Mouse (Mus musculus): ENCODE results near the gene S1pr5. TPM values are rescaled to one million over a fixed set of nuclear protein-coding genes. Genes with fewer than 3 reads are reported as not detected.

Gene S1pr5
- polyA plus RNA-seq, 1 experiment from 2014 or later: 0.19 TPM

- H3K27ac ChIP-seq (ENCODE audit: low read depth, low read length): no peak overlapping the region
- H3K9me3 ChIP-seq (ENCODE audit: control insufficient read depth, low read length): no peaks in the 10 kb centered on the region
- H3K4me1 ChIP-seq (ENCODE audit: control insufficient read depth, insufficient read depth, low read length): peaks cover 22% of the 10 kb centered on the region; the same call in 1 of the 2 replicates
- ATAC-seq (ENCODE audit: low FRiP score, low TSS enrichment): no peak
- H3K9ac ChIP-seq (ENCODE audit: low read depth, low read length): no peak overlapping the region
- no peak overlapping the region for H3K4me2 ChIP-seq (replicated peaks; ENCODE audit: low read depth, low read length)
- 86% methylated on average over 4 of the region's 4 CpGs for WGBS
- no peaks in the 10 kb centered on the region for H3K36me3 ChIP-seq (ENCODE audit: control insufficient read depth, insufficient read depth, low read length)
- no peaks in the 10 kb centered on the region for H3K27me3 ChIP-seq (ENCODE audit: control insufficient read depth, insufficient read depth, low read length)
- no peak overlapping the region for H3K4me3 ChIP-seq (ENCODE audit: low read length)
Measured at GRCm38 (mm10) chr9:21194787-21195493, 53.3 kb downstream of the S1pr5 start.

GRCm38 (mm10) chr9:21193786-21194185, 54.5 kb downstream of the S1pr5 start:
- H3K4me2 ChIP-seq (replicated peaks; ENCODE audit: low read depth, low read length): no peak overlapping the region
- no peaks in the 10 kb centered on the region for H3K36me3 ChIP-seq (ENCODE audit: control insufficient read depth, insufficient read depth, low read length)
- no peak for ATAC-seq (ENCODE audit: low FRiP score, low TSS enrichment)
- H3K4me1 ChIP-seq (ENCODE audit: control insufficient read depth, insufficient read depth, low read length): peaks cover 22% of the 10 kb centered on the region; the same call in 1 of the 2 replicates
- no peak overlapping the region for H3K9ac ChIP-seq (ENCODE audit: low read depth, low read length)
- H3K4me3 ChIP-seq (ENCODE audit: low read length): no peak overlapping the region
- no peak overlapping the region for H3K27ac ChIP-seq (ENCODE audit: low read depth, low read length)
- 78% methylated on average over 3 of the region's 3 CpGs for WGBS
- H3K27me3 ChIP-seq (ENCODE audit: control insufficient read depth, insufficient read depth, low read length): no peaks in the 10 kb centered on the region
- no peaks in the 10 kb centered on the region for H3K9me3 ChIP-seq (ENCODE audit: control insufficient read depth, low read length)

Other genes with a start within 250 kb of the S1pr5 start
- 145 and 146 TPM in 2 replicates for gene Mrpl4, start 245.7 kb downstream of the S1pr5 start, polyA plus RNA-seq (2014; fragmentation: Nextera tagmentation; extraction: Ambion mirVana)
- gene Icam1, start 232.5 kb downstream of the S1pr5 start, polyA plus RNA-seq (2014; fragmentation: Nextera tagmentation; extraction: Ambion mirVana): 7.1 and 10.3 TPM in 2 replicates
- gene Icam4, start 219.1 kb downstream of the S1pr5 start, polyA plus RNA-seq (2014; fragmentation: Nextera tagmentation; extraction: Ambion mirVana): 0.45 and 0.49 TPM in 2 replicates
- gene Icam5, start 216.4 kb downstream of the S1pr5 start, polyA plus RNA-seq (2014; fragmentation: Nextera tagmentation; extraction: Ambion mirVana): 0.20 TPM in 1 of 2 replicates, not detected in the other
- gene Zglp1, start 181.3 kb downstream of the S1pr5 start, polyA plus RNA-seq (2014; fragmentation: Nextera tagmentation; extraction: Ambion mirVana): 2.1 TPM in 1 of 2 replicates, not detected in the other
- 0.64 and 0.90 TPM in 2 replicates for gene Gm49373, start 175.3 kb downstream of the S1pr5 start, polyA plus RNA-seq (2014; fragmentation: Nextera tagmentation; extraction: Ambion mirVana)
- 62.6 and 82.3 TPM in 2 replicates for gene Fdx1l, start 174.8 kb downstream of the S1pr5 start, polyA plus RNA-seq (2014; fragmentation: Nextera tagmentation; extraction: Ambion mirVana)
- 2.8 and 3.1 TPM in 2 replicates for gene Gm38431, start 156.4 kb downstream of the S1pr5 start, polyA plus RNA-seq (2014; fragmentation: Nextera tagmentation; extraction: Ambion mirVana)
- gene Raver1, start 156.4 kb downstream of the S1pr5 start, polyA plus RNA-seq (2014; fragmentation: Nextera tagmentation; extraction: Ambion mirVana): 70.6 and 96.0 TPM in 2 replicates
- gene Tyk2, start 117.2 kb downstream of the S1pr5 start, polyA plus RNA-seq (2014; fragmentation: Nextera tagmentation; extraction: Ambion mirVana): 5.6 and 8.7 TPM in 2 replicates
- 366 and 377 TPM in 2 replicates for gene Cdc37, start 98.5 kb downstream of the S1pr5 start, polyA plus RNA-seq (2014; fragmentation: Nextera tagmentation; extraction: Ambion mirVana)
- gene Pde4a, start 82.7 kb downstream of the S1pr5 start, polyA plus RNA-seq (2014; fragmentation: Nextera tagmentation; extraction: Ambion mirVana): 13.7 and 14.0 TPM in 2 replicates
- gene Keap1, start 9.1 kb downstream of the S1pr5 start, polyA plus RNA-seq (2014; fragmentation: Nextera tagmentation; extraction: Ambion mirVana): 26.8 and 34.2 TPM in 2 replicates
- gene Atg4d, start 16.9 kb upstream of the S1pr5 start, polyA plus RNA-seq (2014; fragmentation: Nextera tagmentation; extraction: Ambion mirVana): 35.5 and 43.7 TPM in 2 replicates
- gene Kri1, start 39.5 kb upstream of the S1pr5 start, polyA plus RNA-seq (2014; fragmentation: Nextera tagmentation; extraction: Ambion mirVana): 15.3 and 18.6 TPM in 2 replicates
- 45.3 and 56.2 TPM in 2 replicates for gene Cdkn2d, start 43.0 kb upstream of the S1pr5 start, polyA plus RNA-seq (2014; fragmentation: Nextera tagmentation; extraction: Ambion mirVana)
- 33.7 and 36.0 TPM in 2 replicates for gene Ap1m2, start 63.9 kb upstream of the S1pr5 start, polyA plus RNA-seq (2014; fragmentation: Nextera tagmentation; extraction: Ambion mirVana)
- 46.2 and 80.5 TPM in 2 replicates for gene Slc44a2, start 72.3 kb upstream of the S1pr5 start, polyA plus RNA-seq (2014; fragmentation: Nextera tagmentation; extraction: Ambion mirVana)
- 122 and 235 TPM in 2 replicates for gene Ilf3, start 119.4 kb upstream of the S1pr5 start, polyA plus RNA-seq (2014; fragmentation: Nextera tagmentation; extraction: Ambion mirVana)
- 55.7 and 76.0 TPM in 2 replicates for gene Qtrt1, start 163.4 kb upstream of the S1pr5 start, polyA plus RNA-seq (2014; fragmentation: Nextera tagmentation; extraction: Ambion mirVana)
- gene Dnm2, start 176.5 kb upstream of the S1pr5 start, polyA plus RNA-seq (2014; fragmentation: Nextera tagmentation; extraction: Ambion mirVana): 47.8 and 66.1 TPM in 2 replicates